Mouse (Mus musculus) embryonic fibroblast, embryonic 13.5 days (primary cell): ENCODE data around the gene Gja1.

Experiments used
- CTCF ChIP-seq: IDR thresholded peaks from 2 replicates; pipeline ENCODE4 v1.5.1; 2011; ENCODE audit warnings: mild to moderate bottlenecking, control low read depth, low read length, moderate library complexity, borderline replicate concordance; ENCODE audit not compliant: insufficient read depth
- POLR2A ChIP-seq: IDR thresholded peaks from 2 replicates; pipeline ENCODE4 v1.6.1; 2011; ENCODE audit warnings: low read depth, mild to moderate bottlenecking, control low read depth, low read length, moderate library complexity

- TF ChIP-seq POLR2A = no peak
- no peak for TF ChIP-seq CTCF
These were observed 20.7 kb downstream of the Gja1 start for GRCm38 (mm10) chr10:56397875-56398274.
